Mouse (Mus musculus) megakaryocyte, embryonic 14.5 days (primary cell): ENCODE measurements around the gene 1700030J22Rik.

Experiments
- FLI1 ChIP-seq: IDR thresholded peaks from 2 replicates; pipeline ENCODE4 v1.6.1; 2012; ENCODE audit warnings: low read length, inconsistent platforms, mixed read lengths
- GATA1 ChIP-seq: IDR thresholded peaks from 3 replicates; pipeline ENCODE4 v1.6.1; 2012; ENCODE audit warnings: mixed read lengths, low read length, inconsistent platforms, borderline replicate concordance

- TF ChIP-seq GATA1 (no peak), FLI1 (no peak)
Observed at GRCm38 (mm10) chr8:116947589-116947988, 31.2 kb downstream of the 1700030J22Rik start.
